Mouse (Mus musculus): ENCODE measurements at regions not wholly inside any gene's neighbourhood (a gene's known extent, or its start where the extent isn't known, plus 50 kb on each side); places are given as distances from the start of the nearest gene placed in this dataset.

DNA sequence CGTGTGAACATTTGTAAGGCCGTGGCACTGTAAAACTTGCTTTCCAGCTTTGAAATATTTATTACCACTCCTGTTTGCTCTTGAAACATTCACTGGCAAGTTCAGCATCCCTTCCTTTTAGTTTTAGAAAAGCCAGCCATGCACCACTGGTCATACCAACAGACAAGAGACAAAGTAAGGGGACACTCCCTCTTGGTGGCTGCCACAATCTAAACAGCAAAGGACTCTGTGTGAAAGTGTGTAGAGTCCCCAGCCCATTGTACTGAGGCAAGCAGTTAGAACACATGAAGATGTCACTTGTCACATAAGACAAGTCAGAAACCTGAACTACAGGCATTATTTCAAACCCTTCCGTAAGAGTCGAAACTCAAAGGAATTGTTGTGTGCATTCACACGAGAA lies 257.0 kb downstream of the Galc start:
- TF ChIP-seq POLR2A (IDR thresholded peaks at IDR 0.05; ENCODE audit: low read depth, low read length): no peak
- no peak for TF ChIP-seq CTCF (IDR thresholded peaks at IDR 0.05; ENCODE audit: borderline replicate concordance, insufficient read depth, low read length)
